Mouse (Mus musculus) layer of hippocampus, postnatal 14 days (tissue): ENCODE data around the gene Grik4. TPM values are rescaled to one million over a fixed set of nuclear protein-coding genes. Genes with fewer than 3 reads are reported as not detected.

ENCODE experiments used
- DNase-seq, 2 experiments: peaks; one replicate each; pipeline ENCODE4 v3.0.0; 2021 to 2022; ENCODE audit warnings: low spot score in 2 of 2, mixed read lengths in 1 of 2
- total RNA-seq, 2 experiments: library from RNA; stranded (reverse); gene quantifications; 2 replicates each; pipeline ENCODE4 v1.2.3; 2021

Grik4 gene
- total RNA-seq, 2 experiments from 2014 or later: 67.1 to 71.4 TPM

DNA sequence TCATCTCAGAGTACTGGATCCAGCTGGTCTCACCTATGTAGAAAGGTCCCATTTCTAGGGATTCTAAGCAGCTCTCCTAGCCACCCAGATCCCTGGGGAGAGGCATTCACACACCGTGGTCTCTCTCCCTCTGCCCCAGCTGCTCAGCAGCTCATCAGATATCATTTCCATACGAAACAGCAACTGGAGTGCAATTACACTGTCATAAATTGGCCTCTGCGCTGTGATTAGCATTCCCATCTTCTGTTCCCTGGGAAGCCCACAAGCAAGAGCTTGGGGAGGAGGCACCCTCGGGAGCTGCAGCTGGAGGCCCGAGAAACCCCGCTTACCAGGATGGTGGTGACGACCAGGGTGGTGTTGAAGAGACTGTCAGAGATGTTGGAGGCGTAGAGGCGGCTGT lies 346.8 kb downstream of the Grik4 start:
- DNase-seq: no peak

DNA sequence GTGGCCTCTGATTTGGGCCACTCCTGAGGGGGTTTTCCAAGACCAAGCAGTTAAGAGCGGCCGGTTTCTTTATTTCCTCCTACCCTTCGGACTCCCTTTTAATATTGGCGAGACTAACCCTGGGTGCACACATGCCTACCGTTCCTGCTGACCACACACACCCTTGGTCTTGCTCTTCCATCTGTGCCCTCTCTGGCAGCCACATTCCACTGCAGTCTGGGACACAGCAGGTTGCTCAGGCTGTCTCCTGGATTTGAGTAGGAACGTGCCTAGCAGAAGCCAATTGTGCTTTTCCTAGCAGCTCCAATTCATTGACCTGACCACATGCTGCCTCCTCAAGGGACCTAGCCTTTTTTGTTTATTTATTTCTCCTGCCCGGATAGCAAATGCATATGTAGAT lies 365.8 kb downstream of the Grik4 start:
- no peak for DNase-seq

DNA sequence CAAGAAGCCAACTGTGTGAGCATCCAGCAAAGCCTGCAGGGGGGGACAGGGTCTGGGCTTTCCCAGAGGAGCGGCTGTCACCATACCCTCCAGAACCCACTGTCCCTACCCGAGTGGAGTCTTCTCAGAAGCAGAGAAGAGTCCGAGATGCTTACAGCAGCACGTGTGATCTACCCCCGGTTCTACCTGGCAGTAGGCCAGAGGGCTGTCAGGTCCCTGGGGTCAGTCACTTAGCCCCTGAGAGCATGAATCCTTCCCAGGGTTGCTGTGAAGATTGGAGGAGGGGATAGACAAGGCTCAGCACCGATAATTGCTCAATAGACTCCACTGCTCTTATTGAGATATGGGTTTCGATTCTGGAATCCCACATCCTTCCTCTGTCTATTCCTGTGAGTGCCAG lies 366.2 kb downstream of the Grik4 start:
- DNase-seq: no peak

DNA sequence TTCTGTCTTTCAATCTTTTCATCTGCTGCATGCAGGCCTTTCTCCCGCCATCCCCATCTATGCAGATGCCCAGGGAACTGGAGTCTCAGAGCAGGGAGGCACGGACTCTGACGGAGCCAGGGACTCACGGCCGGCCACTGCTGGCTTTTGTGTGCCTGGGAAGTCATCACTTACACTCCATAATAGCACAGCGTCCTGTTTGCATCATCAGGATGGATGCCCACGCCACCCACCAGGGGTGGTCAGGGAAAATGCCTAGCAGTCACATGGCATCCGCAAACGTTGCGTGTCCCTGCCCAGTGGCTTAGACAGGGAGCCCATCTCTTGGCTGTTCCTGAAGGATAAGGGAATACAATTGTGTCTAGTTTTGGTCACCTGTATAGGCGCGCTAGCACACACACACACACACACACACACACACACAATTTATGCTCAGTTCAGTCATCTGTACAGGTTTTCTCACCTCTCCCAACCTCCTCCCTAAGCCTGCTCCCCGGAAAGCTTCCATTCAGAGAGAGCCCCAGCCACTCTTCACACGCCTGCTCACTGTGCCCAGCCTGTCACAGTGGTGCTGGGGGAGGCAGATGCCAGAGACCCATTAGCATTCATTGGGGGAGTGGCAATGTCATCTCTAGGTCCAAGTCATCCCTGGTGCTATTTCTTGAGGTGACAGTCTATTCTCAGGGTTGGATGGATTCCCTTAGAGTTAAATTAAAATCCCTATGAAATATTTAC lies 370.5 kb downstream of the Grik4 start:
- no peak for DNase-seq

DNA sequence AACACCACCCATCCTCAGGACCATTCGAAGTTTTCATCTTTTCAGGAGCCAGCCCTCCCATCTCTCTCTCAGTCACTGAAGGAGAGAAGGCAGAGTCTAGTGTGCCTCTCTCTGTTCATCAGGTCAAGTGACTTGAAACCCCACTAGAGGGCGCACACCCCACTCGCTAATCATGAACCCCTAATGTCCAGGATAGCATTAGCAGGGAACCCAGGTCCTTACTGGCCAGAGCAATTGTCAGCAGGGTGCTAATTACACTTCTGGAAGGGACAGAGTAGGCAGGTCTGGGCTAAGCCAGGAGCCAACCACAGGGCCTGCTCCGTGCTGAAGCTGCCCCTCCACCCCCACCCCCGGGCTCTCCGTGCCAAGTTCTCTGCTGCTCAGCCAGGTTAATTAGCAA lies 371.1 kb downstream of the Grik4 start:
- DNase-seq: peak; percentile 69 to 87

DNA sequence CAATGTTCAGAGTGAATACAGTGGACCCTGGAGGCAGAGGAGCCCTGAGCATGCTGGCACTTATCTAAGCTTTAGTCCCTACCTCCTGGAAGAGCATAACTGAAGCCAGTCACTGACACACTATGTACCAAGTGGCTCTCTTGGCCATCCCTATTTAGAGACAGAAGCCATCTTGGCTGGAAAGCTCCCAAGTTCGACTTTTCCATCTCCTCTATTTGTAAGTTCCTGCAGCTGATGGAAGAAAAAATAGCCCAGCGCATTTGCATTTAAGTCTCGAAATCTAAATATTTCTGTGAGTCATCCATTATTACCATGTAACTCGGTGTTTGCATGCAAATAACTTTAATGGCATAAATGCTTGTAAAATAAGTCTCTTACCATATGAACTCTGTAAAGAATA lies 378.4 kb downstream of the Grik4 start:
- DNase-seq: no peak

DNA sequence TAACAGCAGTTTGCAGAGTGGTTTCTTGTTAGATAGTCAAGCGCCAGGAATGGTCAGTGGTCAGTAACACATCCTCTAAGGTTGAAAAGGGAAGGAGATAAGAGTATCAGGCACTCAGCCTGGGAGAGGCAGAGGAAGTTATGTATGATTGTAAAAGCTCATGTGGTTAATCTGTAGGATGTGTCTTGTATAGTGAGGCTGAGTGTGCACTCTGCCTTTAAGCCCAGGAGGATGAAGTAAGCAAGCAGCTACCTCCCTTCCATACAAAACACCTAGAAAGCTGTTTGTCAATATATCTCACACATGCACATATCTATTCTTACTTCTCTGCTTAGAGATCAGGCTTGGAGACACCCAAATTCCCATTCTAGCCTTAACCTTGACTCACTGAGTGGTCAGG lies 389.1 kb downstream of the Grik4 start:
- DNase-seq: no peak

DNA sequence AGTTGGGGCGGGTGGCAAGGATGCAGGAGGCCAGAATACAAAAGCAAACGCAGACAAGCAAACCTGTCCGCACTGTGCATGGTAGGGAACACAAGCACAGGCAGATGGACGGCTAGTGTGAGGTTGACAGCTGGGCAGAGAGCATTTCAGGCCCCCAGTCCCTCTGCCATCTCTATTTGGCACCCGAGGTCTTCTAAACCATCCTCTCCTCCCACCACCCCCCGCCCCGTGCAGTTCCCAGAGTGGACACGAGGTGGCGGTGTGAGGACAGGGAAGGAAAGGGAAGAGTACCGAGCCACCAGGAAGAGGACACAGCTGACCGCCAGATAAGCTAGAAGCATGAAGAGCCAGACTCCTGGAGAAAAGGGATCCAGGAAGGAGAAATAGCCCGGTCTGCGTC lies 394.2 kb downstream of the Grik4 start:
- DNase-seq: peak; percentile 91 to 92

DNA sequence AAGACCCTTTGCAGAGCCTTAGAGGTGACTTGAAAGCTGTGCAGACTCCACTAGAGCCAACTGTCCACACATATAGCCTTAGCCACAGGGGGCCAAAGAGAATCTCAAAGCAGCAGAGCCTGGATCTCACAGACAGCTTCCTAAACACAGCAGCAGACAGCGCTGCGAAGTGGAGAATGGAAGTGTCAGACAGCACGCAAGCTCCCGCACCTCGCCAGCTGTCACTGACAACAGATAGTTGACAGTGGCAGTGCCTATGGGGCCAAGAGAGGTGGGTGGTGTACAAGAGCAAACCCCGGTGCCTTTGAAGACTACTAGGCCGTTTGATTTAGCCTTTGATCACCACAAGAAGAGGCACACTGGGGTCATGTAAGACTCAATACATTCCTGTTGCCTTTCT lies 395.3 kb downstream of the Grik4 start:
- DNase-seq: no peak

DNA sequence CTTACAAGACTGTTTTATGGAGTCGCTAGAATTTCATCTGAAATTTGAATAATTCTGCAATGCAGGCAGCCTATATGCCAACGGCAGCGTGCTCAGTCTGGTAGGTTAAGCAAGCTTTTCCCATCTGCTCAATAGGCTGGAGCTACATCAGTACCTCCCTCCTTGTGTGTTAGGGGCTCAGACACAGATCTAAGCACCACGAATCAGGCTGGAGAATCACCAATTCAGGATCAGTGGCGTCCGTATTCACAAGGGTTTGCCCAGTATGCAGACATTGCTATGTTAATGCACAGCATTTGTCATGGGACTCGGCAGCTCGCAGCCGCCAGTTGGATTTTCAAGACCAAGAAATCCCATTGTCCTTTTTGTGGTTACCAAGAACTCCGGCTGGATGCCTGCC lies 399.8 kb downstream of the Grik4 start:
- DNase-seq: peak in 1 of 2 experiments; percentile 33

DNA sequence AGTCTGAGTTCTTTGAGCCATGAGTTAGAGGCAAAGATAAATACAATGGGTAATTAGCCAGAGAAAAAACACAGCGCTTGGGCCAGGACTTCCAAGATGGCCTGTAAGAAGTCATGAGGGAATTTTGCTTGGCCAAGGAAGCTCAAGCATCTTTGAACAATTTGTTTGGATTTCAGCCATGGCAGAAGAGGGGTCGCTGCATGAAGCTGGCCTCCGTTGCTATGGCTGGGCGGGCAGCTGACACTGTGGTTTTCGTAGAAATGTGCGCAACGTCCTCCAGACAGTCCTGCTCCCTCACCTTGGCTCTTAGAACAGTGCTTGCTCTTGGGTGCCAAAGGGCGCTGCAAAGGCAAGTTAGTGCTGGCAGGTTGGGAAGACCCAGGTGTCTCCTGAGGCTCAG lies 410.8 kb downstream of the Grik4 start:
- DNase-seq: no peak

DNA sequence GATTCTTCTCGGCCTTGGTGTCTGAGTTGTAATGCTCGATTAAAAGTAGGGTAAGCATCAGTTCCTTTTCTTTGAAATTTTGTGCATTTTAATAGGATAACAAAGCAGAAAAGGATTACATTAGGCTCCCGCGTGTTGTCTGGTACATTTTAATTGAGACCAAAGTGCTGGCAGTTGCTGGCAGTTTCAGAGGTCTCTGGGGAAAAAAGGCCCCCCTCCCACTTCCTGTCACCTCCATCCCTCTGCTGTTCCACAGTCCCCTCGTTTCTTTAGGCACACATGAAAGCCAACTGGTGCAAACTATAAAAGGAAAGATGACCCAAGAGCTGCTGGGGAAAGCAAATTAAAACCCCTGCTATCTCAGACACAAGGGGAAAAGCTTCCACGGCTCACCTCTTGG lies 411.3 kb downstream of the Grik4 start:
- DNase-seq: no peak

DNA sequence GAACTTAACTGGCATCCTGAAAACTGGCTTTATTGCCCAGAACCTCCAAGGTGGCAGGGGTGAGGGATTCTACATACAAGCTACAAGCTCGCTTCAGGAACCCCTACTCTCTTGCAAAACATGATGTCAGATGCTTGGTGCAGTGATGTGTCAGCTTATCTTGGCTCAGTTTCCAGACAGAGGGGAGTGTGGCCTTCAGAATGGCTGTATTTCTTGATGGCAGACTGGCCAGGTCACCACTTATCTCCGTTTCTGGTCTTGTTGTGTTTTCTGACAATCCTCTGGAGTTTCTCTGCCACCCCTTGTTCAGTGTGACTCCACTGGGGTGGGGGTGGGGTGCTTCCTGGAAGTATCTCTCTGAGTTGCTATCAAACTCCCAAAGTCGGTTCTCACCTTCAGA lies 412.3 kb downstream of the Grik4 start:
- no peak for DNase-seq

DNA sequence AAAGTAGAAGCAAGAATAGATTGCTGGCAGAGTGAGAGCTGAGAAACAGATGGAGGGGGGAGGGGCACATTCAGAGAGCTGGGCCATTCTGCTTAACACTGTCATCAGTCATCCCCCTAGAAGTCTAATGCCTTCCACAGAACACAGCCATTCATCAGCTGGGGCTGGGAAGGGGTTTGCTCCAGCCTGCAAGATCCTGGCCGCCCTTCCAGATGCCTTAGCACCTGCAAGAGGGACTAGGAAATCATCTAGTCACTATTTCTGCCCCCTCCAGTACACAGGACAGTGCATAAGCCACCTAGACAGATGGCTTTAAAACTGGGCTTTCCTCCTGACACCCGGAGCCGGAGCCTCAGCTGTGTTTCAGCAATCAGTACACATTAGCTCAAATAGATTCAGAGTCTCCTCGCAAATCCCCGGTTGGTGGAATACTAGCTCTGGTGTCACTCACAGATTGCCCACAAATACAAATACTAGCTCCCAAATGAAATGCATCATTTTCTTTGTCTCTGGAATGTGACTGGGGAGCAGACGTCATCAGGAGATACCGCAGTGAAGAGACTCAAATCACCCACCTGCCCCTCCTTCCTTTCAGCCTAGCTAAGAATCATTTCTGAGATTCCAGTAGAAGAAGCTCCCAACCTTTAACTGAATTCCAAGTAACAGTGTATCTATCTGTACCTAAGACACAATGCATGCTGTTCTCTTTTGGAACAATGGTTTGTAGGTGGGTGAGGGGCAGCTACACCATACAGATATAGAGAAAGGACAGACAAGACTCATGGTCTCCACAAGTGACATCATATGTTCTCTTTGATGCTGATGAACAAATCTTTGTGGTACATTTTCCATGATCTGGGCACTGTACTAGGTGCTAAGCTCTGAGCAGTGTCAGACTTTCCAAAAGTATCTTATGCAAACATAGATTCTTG lies 413.8 kb downstream of the Grik4 start:
- peak; percentile 61 to 80 for DNase-seq

DNA sequence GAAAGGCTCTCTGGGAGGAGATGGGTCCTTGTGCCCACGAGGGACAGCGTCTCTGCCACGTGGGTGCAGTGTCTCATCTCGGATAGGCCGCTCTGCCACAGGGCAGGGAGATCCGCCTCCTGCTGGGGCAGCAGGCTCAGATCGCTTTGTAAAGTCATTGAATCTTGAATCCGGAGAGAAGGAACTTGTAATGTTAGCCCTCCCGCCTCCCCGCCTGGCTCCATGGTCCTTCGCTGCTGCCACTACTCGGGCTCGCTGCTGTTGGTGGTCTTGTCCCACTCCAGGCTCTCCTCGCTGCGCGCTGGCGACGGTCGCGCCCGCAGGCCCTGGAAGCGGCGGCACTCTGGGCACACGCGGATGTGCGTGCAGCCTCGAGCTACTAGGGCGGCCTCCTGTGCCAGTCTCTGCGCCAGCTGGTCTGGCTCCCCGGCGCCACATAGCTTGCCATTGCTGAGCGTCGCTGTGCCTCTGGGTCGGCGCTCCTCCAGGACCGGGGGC lies 423.7 kb downstream of the Grik4 start:
- peak; percentile 77 to 79 for DNase-seq

DNA sequence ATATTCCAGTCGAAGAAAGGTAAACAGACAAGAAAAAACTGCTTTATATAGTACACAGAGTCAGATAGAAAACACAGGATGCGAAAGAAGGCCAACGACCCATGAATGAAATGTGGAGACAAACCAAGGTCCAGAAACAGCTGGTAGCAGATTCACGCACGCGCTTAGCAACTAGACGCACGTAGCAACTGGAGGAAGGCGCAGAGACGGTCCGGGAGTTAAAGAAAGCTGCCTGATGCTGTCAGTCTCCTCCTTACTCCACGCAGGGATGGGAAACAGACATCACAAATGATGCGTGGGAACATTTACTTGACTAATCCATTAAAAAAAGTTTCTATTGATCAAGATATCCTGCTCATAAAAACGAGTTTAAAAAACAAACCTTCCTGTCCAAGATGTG lies 426.1 kb downstream of the Grik4 start:
- no peak for DNase-seq

DNA sequence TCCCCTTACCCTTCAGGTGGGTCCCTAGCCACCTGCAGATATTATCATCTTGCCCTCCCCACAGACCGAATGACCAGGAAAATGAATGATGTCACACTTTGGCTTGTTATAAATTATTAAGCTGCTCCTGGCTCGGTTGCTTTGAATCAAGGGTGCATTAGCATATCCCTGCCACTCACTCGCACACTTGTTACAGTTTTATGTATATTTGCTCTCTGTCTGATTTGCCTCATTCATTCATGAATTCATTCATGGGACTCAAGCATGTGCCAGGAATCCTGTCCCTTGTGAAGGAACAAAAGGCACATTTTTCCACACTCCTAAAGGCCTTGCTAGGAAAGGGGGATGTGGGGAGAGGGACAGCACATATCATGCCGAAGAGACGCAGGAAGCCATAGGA lies 431.1 kb downstream of the Grik4 start:
- no peak for DNase-seq

DNA sequence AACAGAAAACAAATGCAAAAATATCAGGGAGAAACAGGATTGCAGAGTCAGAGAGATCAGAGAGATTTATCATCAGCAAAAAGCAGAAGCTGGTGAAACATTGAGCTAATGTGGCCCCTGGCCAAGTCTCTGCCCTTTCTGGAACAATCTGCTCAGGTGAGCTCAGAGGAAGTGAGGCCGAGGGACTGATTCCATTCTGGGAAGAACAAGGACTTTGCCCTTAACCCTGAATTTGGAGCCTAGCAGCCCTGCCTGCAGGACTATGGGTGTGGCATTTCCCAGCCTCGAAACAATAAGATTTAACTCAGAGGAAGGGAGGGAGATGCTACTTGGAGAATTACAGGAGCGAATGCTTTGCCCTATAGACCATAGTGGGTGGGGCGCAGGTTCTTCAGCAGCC lies 432.0 kb downstream of the Grik4 start:
- DNase-seq: no peak

DNA sequence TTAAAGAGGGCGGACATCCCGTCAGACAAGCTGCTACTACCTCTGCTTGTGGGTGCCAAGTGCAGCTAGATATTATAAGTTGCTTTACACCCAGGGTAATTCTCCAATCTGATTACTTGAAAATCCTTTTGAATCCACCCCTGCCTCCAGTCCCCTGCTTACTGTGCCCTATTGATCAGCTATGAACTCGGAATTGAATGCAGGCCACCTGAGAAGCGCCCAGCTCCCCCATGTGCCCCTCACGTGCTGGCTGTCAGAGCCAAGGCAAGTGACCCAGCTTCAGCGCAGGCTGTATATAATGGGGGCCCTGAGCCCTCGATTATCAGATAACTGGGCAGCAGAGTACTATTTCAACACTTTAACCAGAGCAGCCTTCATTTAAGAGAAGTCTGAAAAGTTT lies 436.1 kb downstream of the Grik4 start:
- no peak for DNase-seq

DNA sequence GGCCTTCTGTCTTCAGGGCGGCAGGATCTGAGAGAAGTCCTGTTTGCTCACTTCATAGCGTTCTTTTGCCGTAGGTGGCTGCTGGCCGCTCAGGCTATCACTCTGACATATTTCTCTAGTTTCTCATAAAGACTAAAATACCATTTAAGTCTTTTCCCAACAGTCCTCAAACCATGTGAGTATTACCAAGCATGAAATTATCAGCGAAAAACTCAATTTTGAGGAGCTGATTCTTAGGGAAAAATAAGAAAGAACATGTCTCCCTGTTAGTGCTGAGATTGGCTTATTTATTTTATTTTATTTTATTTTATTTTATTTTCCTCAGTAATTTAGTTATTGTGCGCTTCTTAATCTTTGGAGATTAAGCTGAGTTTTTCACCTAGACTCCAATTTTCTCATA lies 436.6 kb downstream of the Grik4 start, which contains the start of gene Tbcel:
Tbcel (minus strand) TSS at position 101 of the 400 bp plus-strand sequence.
- DNase-seq: no peak

DNA sequence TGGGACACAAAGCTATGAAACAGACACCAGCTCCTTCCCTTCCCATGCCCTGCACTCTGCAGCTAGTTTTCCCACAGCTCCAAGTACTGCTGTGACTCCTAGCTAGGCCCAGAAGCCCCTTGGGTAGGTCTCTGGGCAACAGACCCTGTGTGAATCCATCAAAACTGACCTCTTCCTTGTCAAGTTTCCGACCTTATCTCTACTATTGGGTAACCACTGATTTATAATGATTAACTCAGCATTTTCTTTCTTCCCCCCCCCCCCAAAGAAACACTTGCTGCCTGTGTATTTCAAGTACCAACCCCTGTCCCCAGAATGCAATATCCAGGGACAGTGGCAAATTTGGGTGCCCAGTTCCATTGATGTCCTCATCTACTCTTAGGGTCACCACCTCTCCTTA lies 437.3 kb downstream of the Grik4 start:
- DNase-seq: no peak

DNA sequence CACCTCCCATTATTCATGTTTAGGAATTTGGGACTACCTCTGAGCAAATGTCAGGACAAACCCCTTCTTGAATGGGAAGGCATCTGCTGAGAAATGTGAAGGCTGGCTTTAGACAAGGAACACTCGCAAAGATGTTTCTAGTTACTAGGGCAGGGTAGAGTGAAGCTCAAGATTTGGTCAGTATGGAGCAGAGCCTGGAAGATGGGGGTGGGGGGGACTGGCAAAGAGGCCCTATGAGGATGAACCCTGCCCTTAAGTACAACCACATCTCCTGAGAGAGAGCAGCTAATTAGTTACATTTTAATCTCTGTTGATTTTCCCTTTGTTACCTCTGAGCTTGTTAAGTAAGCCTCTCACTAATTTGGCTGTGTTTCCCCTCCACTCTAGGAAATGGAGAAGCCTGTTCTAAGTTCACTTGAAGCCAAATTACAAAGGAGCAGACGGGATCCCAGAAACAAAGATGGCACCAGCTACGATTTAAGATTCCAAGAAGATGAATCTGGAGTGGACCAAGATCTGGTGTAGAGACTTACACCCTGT lies 439.3 kb downstream of the Grik4 start:
- DNase-seq: no peak
